Mouse (Mus musculus) liver, embryonic 14.5 days (tissue): Measurements from ENCODE around the gene Wdr63. TPM values are rescaled to one million over a fixed set of nuclear protein-coding genes. Genes with fewer than 3 reads are reported as not detected.

ENCODE experiments used
- ATAC-seq: fragments of 200-750 bp; cut with Nextera tagmentation; 2 replicates; pipeline ENCODE4 v1.8.0; 2017; ENCODE audit warnings: moderate number of reproducible peaks, mild to moderate bottlenecking, moderate library complexity; ENCODE audit not compliant: insufficient read depth
- DNase-seq, 3 experiments: peaks; one replicate each; pipeline ENCODE4 v3.0.0-alpha.2; 2012 to 2013; ENCODE audit warnings: low read depth in 3 of 3, low spot score in 3 of 3
- H3K27ac ChIP-seq: fragments of 300-500 bp; sonication (generic); 2 replicates; pipeline ENCODE4 v1.5.1; 2014; ENCODE audit warnings: moderate library complexity, mild to moderate bottlenecking, control low read depth, inconsistent platforms
- H3K27me3 ChIP-seq: fragments of 300-500 bp; sonication (generic); 2 replicates; pipeline ENCODE4 v1.6.1; 2014; ENCODE audit warnings: mild to moderate bottlenecking, low read length, moderate library complexity; ENCODE audit not compliant: control insufficient read depth, insufficient read depth
- H3K36me3 ChIP-seq: fragments of 300-500 bp; sonication (generic); replicated peaks from 2 replicates; pipeline ENCODE4 v1.6.1; 2014; ENCODE audit warnings: low read depth; ENCODE audit not compliant: control insufficient read depth, insufficient read depth
- H3K4me1 ChIP-seq, 2 experiments: fragments of 200-500 bp in 1 of 2; fragments of 300-500 bp in 1 of 2; sonication (generic) in 1 of 2; replicated peaks; 2 replicates each; pipeline ENCODE4 v1.6.1; 2012 to 2014; ENCODE audit warnings: antibody characterized with exemption in 1 of 2, inconsistent platforms in 1 of 2, low read length in 1 of 2; ENCODE audit not compliant: control insufficient read depth in 2 of 2, insufficient read depth in 2 of 2
- H3K4me2 ChIP-seq: fragments of 300-500 bp; sonication (generic); 2 replicates; pipeline ENCODE4 v1.6.1; 2014; ENCODE audit warnings: low read depth, mild to moderate bottlenecking, control low read depth, moderate library complexity
- H3K4me3 ChIP-seq, 2 experiments: fragments of 200-500 bp in 1 of 2; fragments of 300-500 bp in 1 of 2; sonication (generic) in 1 of 2; 2 replicates each; pipeline ENCODE4 v1.5.1; 2012 to 2014; ENCODE audit warnings: low read depth in 2 of 2, low read length in 2 of 2, mild to moderate bottlenecking in 2 of 2, control low read depth in 1 of 2, inconsistent platforms in 1 of 2, moderate library complexity in 1 of 2; ENCODE audit not compliant: insufficient read depth in 1 of 2
- H3K9ac ChIP-seq: fragments of 300-500 bp; sonication (generic); replicated peaks from 2 replicates; pipeline ENCODE4 v1.6.1; 2014; ENCODE audit warnings: mild to moderate bottlenecking, control low read depth, moderate library complexity
- H3K9me3 ChIP-seq: fragments of 300-500 bp; sonication (generic); 2 replicates; pipeline ENCODE4 v1.6.1; 2016; ENCODE audit warnings: low read length, mixed read lengths; ENCODE audit not compliant: control insufficient read depth
- CTCF ChIP-seq: IDR thresholded peaks from 2 replicates; pipeline ENCODE4 v1.5.1; 2016; ENCODE audit warnings: antibody characterized with exemption, low read depth, control low read depth
- EP300 ChIP-seq: IDR thresholded peaks from 2 replicates; pipeline ENCODE4 v1.6.1; 2016; ENCODE audit warnings: antibody characterized with exemption, low read depth
- WGBS: fragments of 180-500 bp; shearing (Covaris S2); extraction: QIAGEN DNeasy Blood & Tissue Kit; methylation state at CpG from one replicate; pipeline ENCODE4 v1.1.7; 2014; ENCODE audit not compliant: insufficient replicate concordance; 5-methylcytosine and 5-hydroxymethylcytosine counted together
- polyA plus RNA-seq, 2 experiments: library from polyadenylated mRNA; depleted of rRNA in 1 of 2; stranded (reverse) in 1 of 2; unstranded in 1 of 2; fragments of >200 nt; fragmentation: Nextera tagmentation in 1 of 2; extraction: Ambion mirVana in 1 of 2; gene quantifications; 2 replicates each; pipeline versions ENCODE4 v1.2.1 to v1.2.3; 2012 to 2014

Wdr63 gene
- polyA plus RNA-seq, 2 experiments, result 0.04 to 0.15 TPM

GRCm38 (mm10) chr3:146140276-146140675 is 32.3 kb upstream of the Wdr63 start:
- no peaks in the 10 kb centered on the region for H3K9me3 ChIP-seq
- H3K4me2 ChIP-seq, result no peak overlapping the region
- WGBS, result 76% methylated on average over 7 of the region's 7 CpGs
- H3K27ac ChIP-seq, result no peak overlapping the region
- no peaks in the 10 kb centered on the region for H3K4me1 ChIP-seq
- H3K4me3 ChIP-seq, result no peak overlapping the region
- H3K36me3 ChIP-seq, result no peaks in the 10 kb centered on the region
- no peak overlapping the region for H3K9ac ChIP-seq
- H3K27me3 ChIP-seq, result no peaks in the 10 kb centered on the region
- ATAC-seq (no peak), DNase-seq (no peak)
- no peak for TF ChIP-seq EP300
- no peak for TF ChIP-seq CTCF

GRCm38 (mm10) chr3:146136422-146136821 is 28.5 kb upstream of the Wdr63 start:
- H3K36me3 ChIP-seq, result no peaks in the 10 kb centered on the region
- no peaks in the 10 kb centered on the region; a peak in 1 of 4 replicates for H3K4me1 ChIP-seq
- H3K9ac ChIP-seq, result no peak overlapping the region
- H3K27ac ChIP-seq, result no peak overlapping the region
- no peaks in the 10 kb centered on the region for H3K9me3 ChIP-seq
- TF ChIP-seq EP300 (no peak), CTCF (peak; percentile 51)
- no peak overlapping the region for H3K4me2 ChIP-seq
- no peaks in the 10 kb centered on the region for H3K27me3 ChIP-seq
- whole genome bisulfite sequencing, result 27% methylated on average over 10 of the region's 10 CpGs
- H3K4me3 ChIP-seq, result no peak overlapping the region
- DNase-seq (no peak), ATAC-seq (no peak)

- H3K27me3 ChIP-seq, result no peaks in the 10 kb centered on the region
- no peaks in the 10 kb centered on the region for H3K36me3 ChIP-seq
- H3K4me2 ChIP-seq, result no peak overlapping the region
- ATAC-seq (no peak), DNase-seq (no peak)
- H3K4me3 ChIP-seq, result no peak overlapping the region
- H3K27ac ChIP-seq, result no peak overlapping the region
- H3K4me1 ChIP-seq, result no peaks in the 10 kb centered on the region; a peak in 1 of 4 replicates
- no peak for TF ChIP-seq EP300
- no peak for TF ChIP-seq CTCF
- no peak overlapping the region for H3K9ac ChIP-seq
- H3K9me3 ChIP-seq, result no peaks in the 10 kb centered on the region
- WGBS, result 54% methylated on average over 2 of the region's 2 CpGs
Observed at GRCm38 (mm10) chr3:146135417-146135816, 27.5 kb upstream of the Wdr63 start.

- no peak overlapping the region for H3K4me3 ChIP-seq
- DNase-seq, result no peak
- no peaks in the 10 kb centered on the region for H3K36me3 ChIP-seq
- no peak overlapping the region for H3K4me2 ChIP-seq
- TF ChIP-seq EP300 (no peak), CTCF (no peak)
- no peak overlapping the region for H3K9ac ChIP-seq
- no peaks in the 10 kb centered on the region for H3K9me3 ChIP-seq
- no peaks in the 10 kb centered on the region for H3K27me3 ChIP-seq
- WGBS, result 65% methylated on average over 9 of the region's 9 CpGs
- no peak overlapping the region for H3K27ac ChIP-seq
- H3K4me1 ChIP-seq, result no peaks in the 10 kb centered on the region; a peak in 1 of 4 replicates
- no peak for ATAC-seq
Observed at GRCm38 (mm10) chr3:146134834-146135233, 26.9 kb upstream of the Wdr63 start.

GRCm38 (mm10) chr3:146127205-146127604 is 19.3 kb upstream of the Wdr63 start:
- H3K27ac ChIP-seq, result no peak overlapping the region
- H3K36me3 ChIP-seq, result no peaks in the 10 kb centered on the region
- H3K9me3 ChIP-seq, result no peaks in the 10 kb centered on the region
- H3K9ac ChIP-seq, result no peak overlapping the region
- H3K4me2 ChIP-seq, result no peak overlapping the region
- H3K27me3 ChIP-seq, result no peaks in the 10 kb centered on the region
- 13% methylated on average over 6 of the region's 6 CpGs for WGBS
- H3K4me3 ChIP-seq, result no peak overlapping the region
- H3K4me1 ChIP-seq, result peaks cover 0 to 14% of the 10 kb centered on the region in 2 experiments; a peak in 2 of 4 replicates
- TF ChIP-seq CTCF (no peak), EP300 (peak; percentile 86)
- DNase-seq, result peak; percentile 18 to 38 (median 20)
- peak; percentile 92 for ATAC-seq
